ENCODE assay signal across 9 mouse cellular contexts in genomic region chr16:13358741-13359140, GRCm38 (mm10).
DNase-seq lines count a peak whose midpoint lies in the region; ATAC-seq and TF ChIP-seq lines count a peak whose summit lies in the region.
"Had no signal": no experiment of that assay in that cellular context is flagged by ENCODE, and none has a peak within 500 bp of the region (broad histone marks: within the 10 kb centered on the region; RNA-seq: fewer than 3 reads in every experiment).

No protein-coding gene starts in this region.

- H3K36me3 ChIP-seq in lung, embryonic 14.5 days (ENCODE audit: insufficient read depth): no peaks in the 10 kb centered on the region
- no peaks in the 10 kb centered on the region for H3K36me3 ChIP-seq in intestine, embryonic 15.5 days

- H3K27ac ChIP-seq in gastrocnemius, adult 2 months: peak overlapping the region; percentile 89
- H3K27ac ChIP-seq in lung, embryonic 14.5 days (ENCODE audit: low read depth): no peak overlapping the region
- H3K27ac ChIP-seq in intestine, embryonic 15.5 days: peak overlapping the region; percentile 64; the same call in 1 of the 2 replicates
- H3K27ac ChIP-seq in olfactory bulb, adult 2 months (ENCODE audit: insufficient read depth, low read depth, low read length): peak overlapping the region; percentile 95

- H3K9me3 ChIP-seq in lung, embryonic 14.5 days (ENCODE audit: low read depth, low read length): no peaks in the 10 kb centered on the region
- no peaks in the 10 kb centered on the region for H3K9me3 ChIP-seq in intestine, embryonic 15.5 days

- H3K4me3 ChIP-seq in gastrocnemius, adult 2 months: peak overlapping the region; percentile 74
- no peak overlapping the region for H3K4me3 ChIP-seq in lung, embryonic 14.5 days (ENCODE audit: low read depth, low read length)
- H3K4me3 ChIP-seq in intestine, embryonic 15.5 days (replicated peaks): peak overlapping the region; percentile 14; the same call in 1 of the 2 replicates
- H3K4me3 ChIP-seq in olfactory bulb, adult 2 months (ENCODE audit: insufficient read depth, low read depth, low read length): peak overlapping the region; percentile 73

- TF ChIP-seq CTCF in gastrocnemius, adult 2 months (IDR thresholded peaks at IDR 0.05): no peak
- TF ChIP-seq CTCF in lung, embryonic 14.5 days (IDR thresholded peaks at IDR 0.05; ENCODE audit: low read depth): no peak
- TF ChIP-seq CTCF in olfactory bulb, adult 2 months (IDR thresholded peaks at IDR 0.05; ENCODE audit: insufficient read depth, low read depth, low read length): no peak

- peak overlapping the region; percentile 54 for H3K4me2 ChIP-seq in lung, embryonic 14.5 days
- H3K4me2 ChIP-seq in intestine, embryonic 15.5 days (replicated peaks): peak overlapping the region; percentile 45

- TF ChIP-seq POLR2A in olfactory bulb, adult 2 months (IDR thresholded peaks at IDR 0.05; ENCODE audit: insufficient read depth, low read depth, low read length): no peak

- no peaks in the 10 kb centered on the region for H3K27me3 ChIP-seq in lung, embryonic 14.5 days (ENCODE audit: insufficient read depth, low read length)
- no peaks in the 10 kb centered on the region for H3K27me3 ChIP-seq in intestine, embryonic 15.5 days (replicated peaks)

- H3K4me1 ChIP-seq in lung, embryonic 14.5 days (ENCODE audit: insufficient read depth): peaks cover 11% of the 10 kb centered on the region; the same call in 1 of the 2 replicates
- H3K4me1 ChIP-seq in intestine, embryonic 15.5 days (replicated peaks): peaks cover 17% of the 10 kb centered on the region
- H3K4me1 ChIP-seq in olfactory bulb, adult 2 months (ENCODE audit: control insufficient read depth, insufficient read depth, low read length): peaks cover 7% of the 10 kb centered on the region

- ATAC-seq in lung, embryonic 14.5 days (ENCODE audit: insufficient read depth): no peak
- no peak for ATAC-seq in intestine, embryonic 15.5 days
- no peak for ATAC-seq in megakaryocyte, adult 5-6 weeks (ENCODE audit: poor library complexity, severe bottlenecking)

- intact Hi-C loops in gastrocnemius, adult 2 months (cut with DNase I): loop anchor here (5.0 kb wide), 1 partner anchor 81 kb away; no protein-coding TSS in a partner anchor

- H3K9ac ChIP-seq in lung, embryonic 14.5 days: no peak overlapping the region
- peak overlapping the region; percentile 4; the same call in 1 of the 2 replicates for H3K9ac ChIP-seq in intestine, embryonic 15.5 days

- DNase-seq in gastrocnemius, adult 2 months: no peak
- no peak for DNase-seq in gastrocnemius, adult 8-10 months (ENCODE audit: low spot score in 2 of 2)
- no peak for DNase-seq in lung, embryonic 14.5 days
- no peak for DNase-seq in lung, adult 18-20 months
- DNase-seq in urinary bladder, postnatal 4 days (ENCODE audit: low spot score in 2 of 2): no peak
- DNase-seq: B cell, adult 2 months had no signal
